Mouse (Mus musculus) brain, embryonic 14.5 days (tissue): ENCODE data around the gene Gstp3.
A peak's percentile ranks its signal among the peaks of the same experiment; 100 is the strongest.

ENCODE experiments used
- CTCF ChIP-seq: fragments of 200-500 bp; IDR thresholded peaks from 2 replicates; pipeline ENCODE4 v1.5.1; 2012; ENCODE audit warnings: inconsistent platforms, mild to moderate bottlenecking, moderate library complexity, borderline replicate concordance; ENCODE audit not compliant: insufficient read depth, insufficient read length; ENCODE audit errors: extremely low read depth
- POLR2A ChIP-seq: fragments of 200-500 bp; IDR thresholded peaks from 2 replicates; pipeline ENCODE4 v1.6.1; 2012; ENCODE audit warnings: mild to moderate bottlenecking, inconsistent platforms, borderline replicate concordance; ENCODE audit not compliant: poor library complexity, insufficient read depth, insufficient read length, severe bottlenecking; ENCODE audit errors: extremely low read depth

- TF ChIP-seq CTCF, result peak; percentile 83; the same call in 1 of the 2 replicates
- TF ChIP-seq POLR2A, result peak; percentile 32; the same call in 1 of the 2 replicates
Measured at GRCm38 (mm10) chr19:4012432-4013022, 46.8 kb downstream of the Gstp3 start, which contains the start of gene Ndufv1.
